Mouse (Mus musculus) layer of hippocampus, adult 9-11 months (tissue): ENCODE results near the gene Zfp36.

Source experiments
- DNase-seq: peaks from one replicate; pipeline ENCODE4 v3.0.0; 2022

Gene Zfp36

DNA sequence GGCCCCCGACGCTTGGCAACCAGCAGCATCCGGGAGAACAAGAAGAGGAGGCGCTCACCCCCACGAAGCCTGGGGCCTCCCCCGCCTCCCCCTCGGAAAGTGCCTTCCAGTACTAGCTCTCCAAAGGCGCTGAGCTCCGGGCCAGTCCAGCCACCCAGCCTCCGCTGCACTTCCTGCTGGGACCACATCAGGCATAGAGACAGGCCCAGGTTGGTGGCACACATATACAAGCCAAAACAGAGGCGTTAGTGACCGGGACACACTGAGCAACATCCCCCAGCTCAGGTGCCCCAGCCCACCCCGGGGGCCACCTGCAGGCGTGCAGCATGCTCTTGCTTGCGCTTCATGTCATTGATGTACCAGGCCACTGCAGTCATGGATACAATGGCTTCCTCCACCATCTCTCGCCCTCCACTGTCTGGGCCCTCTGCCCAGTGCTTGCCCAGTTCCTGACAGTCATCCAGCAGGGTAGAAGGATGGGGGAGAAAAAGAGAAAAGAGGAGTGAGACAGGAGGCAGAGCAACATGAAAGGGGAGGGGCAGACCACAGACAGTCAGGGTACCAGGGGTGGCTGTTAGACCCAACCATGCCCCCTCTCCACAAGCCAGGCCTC is 12.3 kb downstream of the Zfp36 start:
- no peak for DNase-seq

DNA sequence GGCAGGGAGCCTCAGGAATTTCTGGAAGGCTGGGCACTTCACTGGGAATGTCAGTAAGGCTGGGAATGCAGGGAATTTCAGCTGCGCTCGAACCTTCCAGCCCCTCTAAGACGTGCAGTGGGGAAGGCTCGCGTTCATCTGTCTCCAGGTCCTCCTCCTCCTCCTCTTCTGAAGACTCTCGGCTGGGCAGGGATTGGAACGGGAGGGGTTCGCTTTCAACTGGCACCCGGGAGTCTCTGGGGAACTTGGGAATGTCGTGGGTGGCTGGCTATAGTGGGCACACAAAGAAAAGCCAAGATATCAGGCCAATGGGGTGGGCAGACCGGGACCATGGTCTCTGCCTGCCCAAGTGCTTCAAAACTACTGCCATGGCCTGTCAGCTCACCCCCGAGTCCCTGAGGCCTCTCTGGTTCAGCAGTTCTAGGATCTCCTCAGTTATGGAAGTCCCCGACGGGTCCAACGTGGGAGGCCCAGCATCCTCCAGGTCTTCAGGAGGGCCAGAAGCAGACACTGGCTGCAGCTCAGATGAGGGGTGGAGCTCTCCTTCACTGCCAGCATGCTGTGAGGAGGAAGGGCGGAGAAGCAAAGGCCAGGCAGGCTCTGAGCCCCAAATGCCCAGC is 17.5 kb downstream of the Zfp36 start:
- no peak for DNase-seq

DNA sequence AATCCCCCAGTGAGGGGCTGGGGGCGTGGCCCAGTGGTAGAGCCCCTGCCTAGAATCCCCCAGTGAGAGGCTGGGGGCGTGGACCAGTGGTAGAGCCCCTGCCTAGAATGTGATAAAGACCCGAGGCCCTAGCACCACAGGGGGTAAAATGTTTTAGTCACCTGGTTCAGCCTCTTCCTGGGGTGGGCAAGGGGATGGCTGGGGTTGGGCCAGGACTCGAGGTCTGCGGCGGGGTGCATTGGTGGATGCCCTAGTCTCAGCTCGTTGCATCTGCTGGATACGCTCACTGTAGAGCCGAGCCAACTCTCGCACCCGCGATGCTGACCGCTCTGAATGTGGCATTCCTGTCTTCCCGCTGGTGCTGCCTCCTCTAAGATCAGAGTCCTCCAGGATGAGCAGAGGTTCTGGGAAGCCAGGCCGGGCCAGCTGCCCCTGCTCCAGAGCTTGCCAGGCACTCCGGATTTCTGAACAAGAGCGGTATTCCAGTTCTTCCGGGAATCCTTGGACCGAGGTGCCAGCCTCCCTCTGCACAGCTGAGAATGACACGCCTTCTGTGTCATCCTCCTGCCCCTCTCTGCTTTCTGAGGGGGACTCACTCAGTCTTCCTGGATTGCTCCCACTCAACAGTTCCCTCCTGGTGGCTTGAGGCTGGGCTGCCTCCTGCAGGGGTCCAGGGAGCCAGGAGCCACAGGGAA is 18.3 kb downstream of the Zfp36 start:
- DNase-seq = no peak

DNA sequence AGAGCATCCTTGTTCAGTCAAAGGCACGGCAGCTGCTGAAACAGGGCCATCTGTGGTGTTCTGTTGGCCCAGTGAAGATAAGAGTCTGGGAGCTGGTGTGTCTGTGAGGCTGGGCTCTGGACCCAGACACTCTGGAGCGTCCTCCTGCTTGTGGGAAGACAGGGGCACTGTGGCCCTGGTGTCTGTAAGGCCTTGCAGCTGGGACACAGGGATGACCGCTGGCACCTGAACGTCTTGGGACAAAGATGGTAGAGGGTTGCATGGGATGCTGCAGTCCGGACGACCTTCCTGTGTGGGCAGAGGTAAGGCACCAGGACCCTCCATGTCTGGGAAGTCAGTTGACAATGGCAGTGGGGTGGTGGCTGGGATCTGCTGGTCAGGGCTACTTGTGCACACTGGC is 19.8 kb downstream of the Zfp36 start:
- no peak for DNase-seq

GRCm38 (mm10) chr7:28359854-28360253 is 20.2 kb downstream of the Zfp36 start:
- DNase-seq = no peak

- no peak for DNase-seq
Observed at GRCm38 (mm10) chr7:28358431-28358830, 21.6 kb downstream of the Zfp36 start.

GRCm38 (mm10) chr7:28357984-28358383 is 22.1 kb downstream of the Zfp36 start:
- no peak for DNase-seq

GRCm38 (mm10) chr7:28356981-28357380 is 23.1 kb downstream of the Zfp36 start:
- no peak for DNase-seq

- no peak for DNase-seq
Observed at GRCm38 (mm10) chr7:28355221-28355620, 24.8 kb downstream of the Zfp36 start.

- no peak for DNase-seq
Observed at GRCm38 (mm10) chr7:28354596-28354995, 25.5 kb downstream of the Zfp36 start.

- no peak for DNase-seq
Observed at GRCm38 (mm10) chr7:28354113-28354581, 25.9 kb downstream of the Zfp36 start.

DNA sequence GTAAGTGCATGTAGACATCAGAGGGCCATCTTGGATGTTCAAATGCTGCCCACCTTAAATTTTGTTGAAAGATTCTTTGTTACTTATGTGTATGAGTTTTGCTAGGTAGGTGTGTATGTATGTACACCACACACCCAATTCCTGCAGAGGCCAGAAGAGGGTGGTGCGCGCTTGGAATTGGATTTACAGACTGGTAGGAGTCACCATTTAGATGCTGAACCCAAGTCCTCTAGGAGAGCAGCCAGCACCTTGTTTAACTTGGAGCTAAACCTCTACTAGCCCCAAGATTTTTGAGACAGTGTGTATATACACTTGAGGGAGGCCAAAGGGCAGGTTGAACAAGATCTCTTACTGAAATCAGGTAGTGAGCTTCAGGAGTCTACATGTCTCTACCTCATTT is 26.8 kb downstream of the Zfp36 start:
- no peak for DNase-seq

- DNase-seq = no peak
Observed at GRCm38 (mm10) chr7:28351676-28352191, 28.3 kb downstream of the Zfp36 start.

DNA sequence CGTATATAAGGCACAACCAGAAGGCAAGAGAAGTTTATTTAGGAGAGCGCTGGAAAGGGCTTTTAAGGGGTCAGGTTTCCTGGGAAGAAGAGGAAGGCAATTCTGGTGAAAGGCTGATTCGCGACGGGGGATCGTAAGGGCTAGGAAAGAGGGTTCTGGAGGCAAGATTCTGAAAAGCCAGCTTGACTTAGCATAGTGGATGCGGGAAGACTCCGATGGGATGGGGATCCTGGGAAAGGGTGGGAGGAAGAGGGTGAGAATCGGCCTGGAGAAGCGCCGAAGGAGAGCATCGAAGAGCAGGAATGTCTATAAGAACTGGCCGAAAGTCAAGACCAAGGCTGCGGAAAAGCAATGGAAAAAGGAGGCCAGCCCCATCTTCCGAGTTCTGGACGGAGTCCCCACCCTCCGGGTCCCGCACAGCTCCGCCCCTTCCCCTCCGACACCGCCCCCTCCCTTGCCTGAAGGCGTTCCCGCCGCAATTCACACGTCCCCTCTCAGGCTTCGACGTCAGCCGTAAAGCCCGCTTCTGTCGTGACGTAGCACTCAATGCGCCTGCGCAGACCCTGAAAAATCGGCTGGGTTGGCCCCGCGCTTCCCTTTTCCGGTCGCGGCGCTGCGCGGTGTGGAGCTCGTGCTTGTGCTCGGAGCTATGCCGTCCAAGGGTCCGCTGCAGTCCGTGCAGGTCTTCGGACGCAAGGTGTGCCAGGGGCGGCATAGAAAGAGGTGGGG is 29.7 kb downstream of the Zfp36 start, which contains the start of gene Rps16:
TSS of gene Rps16 (plus strand) at position 498 of the 729 bp plus-strand sequence.
- peak; percentile 96 for DNase-seq

DNA sequence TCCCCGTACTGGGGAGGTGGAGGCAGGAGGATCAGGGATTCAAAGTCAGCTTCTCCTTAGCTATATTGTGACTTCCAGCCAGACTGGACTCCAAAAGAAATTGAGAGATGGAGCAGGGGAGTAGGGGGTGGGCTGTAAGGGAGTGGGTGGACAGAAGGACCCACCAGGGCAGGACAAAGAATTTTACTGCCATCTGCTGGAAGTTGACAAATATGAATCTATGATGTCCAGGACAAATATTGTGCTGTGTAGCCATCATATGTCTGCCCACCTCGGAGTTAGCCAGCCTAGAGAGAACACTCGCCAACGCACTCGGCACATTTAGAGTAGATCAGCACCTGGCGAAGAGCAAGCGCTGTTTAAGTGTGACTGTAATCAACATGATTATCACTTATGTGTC is 31.5 kb downstream of the Zfp36 start:
- no peak for DNase-seq

DNA sequence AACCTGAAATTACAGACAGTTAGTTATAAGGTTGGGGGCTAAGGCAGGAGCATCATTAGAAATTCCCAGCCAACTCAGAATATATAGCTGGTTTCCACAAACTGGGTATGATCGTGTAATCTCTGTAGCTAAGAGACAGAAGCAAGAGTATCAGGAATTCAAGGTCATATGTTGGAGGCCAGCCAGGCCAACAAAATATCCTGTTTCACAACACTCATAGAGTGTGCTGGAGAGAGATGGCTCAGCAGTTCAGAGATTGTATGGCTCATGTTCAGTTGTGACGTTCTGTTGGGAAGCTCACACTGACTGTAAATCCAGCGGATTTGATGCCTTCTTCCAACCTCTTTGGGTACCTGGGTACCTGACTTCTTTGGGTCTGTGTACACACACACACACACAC is 32.3 kb downstream of the Zfp36 start:
- DNase-seq = no peak

DNA sequence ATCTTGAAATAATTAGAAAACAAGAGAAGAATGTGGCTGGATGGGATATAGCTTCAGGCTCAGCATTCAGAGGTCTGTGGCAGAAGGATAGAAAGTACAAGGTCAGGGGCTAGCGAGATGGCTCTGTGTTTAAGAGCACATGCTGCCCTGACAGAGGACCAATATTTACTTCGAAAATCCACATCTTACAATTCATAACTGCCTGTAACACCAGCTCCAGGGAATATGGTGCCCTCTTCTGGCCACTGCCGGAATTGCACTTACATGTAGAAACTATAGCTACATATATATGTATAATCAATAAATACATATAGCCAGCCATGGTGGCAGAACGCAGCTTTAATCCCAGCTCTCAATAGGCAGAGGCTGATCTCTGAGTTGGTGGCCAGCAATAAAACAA is 35.4 kb downstream of the Zfp36 start:
- no peak for DNase-seq

DNA sequence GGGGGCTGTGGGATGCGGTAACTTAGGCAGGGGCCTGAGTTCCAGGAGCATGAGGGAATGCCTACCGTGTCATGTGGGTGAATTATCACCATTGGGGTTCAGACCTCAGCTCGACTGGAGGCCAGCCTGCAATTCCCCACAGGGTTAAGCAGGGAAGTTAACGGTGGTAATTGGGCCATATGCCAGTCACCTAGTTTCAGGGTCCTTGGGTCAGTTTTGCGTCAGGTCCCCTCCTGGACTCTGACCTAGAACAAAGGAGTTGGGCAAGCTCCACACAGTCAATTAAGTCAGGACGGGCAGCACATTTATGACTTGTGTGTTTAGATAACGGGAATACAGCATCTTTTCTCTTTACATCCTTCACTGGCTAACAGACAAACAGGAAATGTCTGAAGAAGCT is 38.7 kb downstream of the Zfp36 start:
- no peak for DNase-seq

DNA sequence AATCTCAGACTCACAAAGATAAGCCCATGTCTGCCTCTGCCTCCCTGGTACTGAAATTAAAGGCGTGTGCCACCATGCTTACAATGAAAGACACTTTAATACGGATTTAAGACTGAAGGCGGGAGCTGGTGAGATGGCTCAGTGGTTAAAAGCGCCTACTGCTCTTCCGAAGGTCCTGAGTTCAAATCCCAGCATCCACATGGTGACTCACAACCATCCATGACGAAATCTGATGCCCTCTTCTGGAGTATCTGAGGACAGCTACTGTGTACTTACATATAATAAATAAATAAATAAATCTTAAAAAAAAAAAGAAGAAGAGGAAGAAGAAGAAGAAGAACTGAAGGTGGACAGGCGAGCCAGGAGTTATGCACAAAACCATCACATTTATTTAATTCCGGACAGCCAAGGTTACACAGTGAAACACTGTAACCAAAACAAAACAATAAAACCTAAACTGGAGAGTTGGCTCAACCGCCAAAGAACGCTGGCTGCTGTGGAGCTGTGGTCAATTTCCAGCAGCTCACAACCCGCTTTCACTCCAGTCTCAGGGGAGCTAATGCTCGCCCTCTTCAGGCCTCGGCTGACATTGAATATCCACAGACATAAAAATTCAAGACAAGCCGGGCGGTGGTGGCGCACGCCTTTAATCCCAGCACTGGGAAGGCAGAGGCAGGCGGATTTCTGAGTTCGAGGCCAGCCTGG is 40.7 kb downstream of the Zfp36 start:
- DNase-seq = peak; percentile 42

GRCm38 (mm10) chr7:28338108-28338998 is 41.7 kb downstream of the Zfp36 start, which contains the start of gene Supt5:
Gene Supt5 (minus strand): TSS chr7:28338746.
- DNase-seq = peak; percentile 98

- no peak for DNase-seq
Observed at GRCm38 (mm10) chr7:28335471-28335870, 44.6 kb downstream of the Zfp36 start.
